Mouse (Mus musculus) testis, adult 2 months (tissue): ENCODE results near the gene Atp13a1.

Experiments
- CTCF ChIP-seq: fragments of 200-500 bp; IDR thresholded peaks from 2 replicates; pipeline ENCODE4 v1.5.1; 2012; ENCODE audit warnings: low read depth, mild to moderate bottlenecking, inconsistent platforms, low read length, moderate library complexity; ENCODE audit not compliant: control insufficient read depth, insufficient read depth, insufficient replicate concordance
- POLR2A ChIP-seq: fragments of 200-500 bp; IDR thresholded peaks from 2 replicates; pipeline ENCODE4 v1.6.1; 2012; ENCODE audit warnings: low read depth, mild to moderate bottlenecking, inconsistent platforms, low read length, moderate library complexity; ENCODE audit not compliant: control insufficient read depth

DNA sequence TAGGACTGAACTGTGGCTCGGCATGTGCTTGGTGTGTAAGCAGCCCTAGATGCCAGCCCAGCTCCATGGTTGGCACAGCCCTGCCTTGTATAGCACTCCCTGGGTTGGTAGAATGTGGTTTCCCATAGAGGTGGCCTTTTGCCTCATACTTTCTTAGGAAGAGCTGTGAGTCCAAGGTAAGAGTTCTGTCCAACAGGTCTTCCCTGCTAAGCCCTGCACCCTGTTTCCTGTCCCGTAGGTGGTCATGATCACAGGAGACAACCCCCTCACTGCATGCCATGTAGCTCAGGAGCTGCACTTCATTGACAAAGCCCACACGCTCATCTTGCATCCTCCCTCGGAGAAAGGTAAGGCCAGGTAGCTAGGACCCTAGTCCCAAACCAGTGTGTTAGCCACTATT, 10.8 kb downstream of the Atp13a1 start:
- TF ChIP-seq POLR2A (no peak), CTCF (no peak)
